Mouse (Mus musculus): Measurements from ENCODE around the gene Ace. TPM values are rescaled to one million over a fixed set of nuclear protein-coding genes. Genes with fewer than 3 reads are reported as not detected.

Gene Ace
- polyA plus RNA-seq, 1 experiment from 2014 or later: 1.3 TPM

DNA sequence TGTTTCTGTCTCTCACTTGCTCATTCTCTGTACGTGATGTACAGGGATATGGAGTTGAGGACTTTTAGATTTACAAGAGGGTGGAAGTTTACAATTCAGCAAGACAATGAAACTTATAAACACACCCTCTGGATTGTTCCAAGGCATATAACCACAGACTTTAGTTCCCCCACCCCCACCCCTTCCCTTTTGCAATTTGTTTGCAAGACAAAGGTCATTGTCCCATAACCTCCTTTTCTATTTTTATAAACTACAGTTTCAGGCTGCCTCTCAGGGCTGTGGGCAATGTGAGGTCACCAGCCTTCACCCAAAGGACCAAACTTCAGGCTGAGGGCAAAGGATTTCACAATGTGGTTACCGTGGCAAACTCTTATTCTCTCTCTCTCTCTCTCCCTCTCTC lies 22.5 kb downstream of the Ace start:
- 67% methylated on average over 2 of the region's 2 CpGs for WGBS

DNA sequence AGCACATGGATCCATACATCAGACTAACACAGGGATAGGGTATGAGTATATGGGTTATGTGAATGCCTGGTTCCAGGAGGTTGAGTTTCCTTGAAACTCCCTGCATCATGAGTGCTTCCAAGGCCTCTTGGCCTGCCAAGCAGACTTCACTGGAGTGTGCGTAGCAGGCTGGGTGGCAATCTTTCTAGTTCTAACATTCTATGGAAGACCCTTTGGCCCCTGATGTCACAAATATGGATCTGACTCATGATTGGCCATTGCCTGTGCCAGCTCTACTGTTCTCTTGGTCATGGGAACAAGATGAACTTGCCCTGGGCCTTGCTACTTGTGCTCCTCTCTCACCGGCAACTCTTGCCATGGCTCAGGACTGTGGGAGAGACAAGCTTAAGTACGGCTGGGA lies 26.6 kb downstream of the Ace start, which contains the start of gene Ace3:
TSS of gene Ace3 (plus strand) at position 301 of the 400 bp plus-strand sequence.
- Histone ChIP-seq H3K4me1 (ENCODE audit: control insufficient read depth, insufficient read depth, low read length) (no peaks in the 10 kb centered on the region), H3K4me2 (ENCODE audit: low read depth, low read length) (no peak within 1 kb of the TSS), H3K9ac (ENCODE audit: low read depth, low read length) (no peak within 1 kb of the TSS), H3K36me3 (ENCODE audit: control insufficient read depth, insufficient read depth, low read length) (no peaks in the 10 kb centered on the region), H3K9me3 (ENCODE audit: control insufficient read depth, low read length) (no peaks in the 10 kb centered on the region), H3K27ac (replicated peaks; ENCODE audit: low read depth, low read length) (no peak within 1 kb of the TSS), H3K4me3 (ENCODE audit: low read depth, low read length) (no peak within 1 kb of the TSS), H3K27me3 (replicated peaks; ENCODE audit: control insufficient read depth, insufficient read depth, low read length) (no peaks in the 10 kb centered on the region)
- 95% methylated on average over 3 of the region's 3 CpGs for WGBS
- no peak for ATAC-seq (ENCODE audit: low read depth)
- no peak for DNase-seq (ENCODE audit: low spot score)

More for the DNA sequence above, 22.5 kb downstream of the Ace start:
- no peak overlapping the region for H3K4me3 ChIP-seq (ENCODE audit: low read depth, low read length)
- no peak overlapping the region for H3K27ac ChIP-seq (replicated peaks; ENCODE audit: low read depth, low read length)
- no peaks in the 10 kb centered on the region for H3K36me3 ChIP-seq (ENCODE audit: control insufficient read depth, insufficient read depth, low read length)
- no peak overlapping the region for H3K4me2 ChIP-seq (ENCODE audit: low read depth, low read length)
- no peaks in the 10 kb centered on the region for H3K9me3 ChIP-seq (ENCODE audit: control insufficient read depth, low read length)
- no peaks in the 10 kb centered on the region for H3K4me1 ChIP-seq (ENCODE audit: control insufficient read depth, insufficient read depth, low read length)
- ATAC-seq (ENCODE audit: low read depth) (no peak), DNase-seq (ENCODE audit: low spot score) (no peak)
- no peak overlapping the region for H3K9ac ChIP-seq (ENCODE audit: low read depth, low read length)
- H3K27me3 ChIP-seq (replicated peaks; ENCODE audit: control insufficient read depth, insufficient read depth, low read length): no peaks in the 10 kb centered on the region

GRCm38 (mm10) chr11:106000062-106000461 lies 32.3 kb downstream of the Ace start:
- DNase-seq (ENCODE audit: low spot score) (no peak), ATAC-seq (ENCODE audit: low read depth) (no peak)
- no peaks in the 10 kb centered on the region for H3K36me3 ChIP-seq (ENCODE audit: control insufficient read depth, insufficient read depth, low read length)
- H3K9ac ChIP-seq (ENCODE audit: low read depth, low read length): no peak overlapping the region
- 94% methylated on average over 6 of the region's 6 CpGs for WGBS
- H3K27me3 ChIP-seq (replicated peaks; ENCODE audit: control insufficient read depth, insufficient read depth, low read length): no peaks in the 10 kb centered on the region
- no peaks in the 10 kb centered on the region for H3K9me3 ChIP-seq (ENCODE audit: control insufficient read depth, low read length)
- no peaks in the 10 kb centered on the region for H3K4me1 ChIP-seq (ENCODE audit: control insufficient read depth, insufficient read depth, low read length)
- H3K4me3 ChIP-seq (ENCODE audit: low read depth, low read length): no peak overlapping the region
- H3K27ac ChIP-seq (replicated peaks; ENCODE audit: low read depth, low read length): no peak overlapping the region
- H3K4me2 ChIP-seq (ENCODE audit: low read depth, low read length): no peak overlapping the region

DNA sequence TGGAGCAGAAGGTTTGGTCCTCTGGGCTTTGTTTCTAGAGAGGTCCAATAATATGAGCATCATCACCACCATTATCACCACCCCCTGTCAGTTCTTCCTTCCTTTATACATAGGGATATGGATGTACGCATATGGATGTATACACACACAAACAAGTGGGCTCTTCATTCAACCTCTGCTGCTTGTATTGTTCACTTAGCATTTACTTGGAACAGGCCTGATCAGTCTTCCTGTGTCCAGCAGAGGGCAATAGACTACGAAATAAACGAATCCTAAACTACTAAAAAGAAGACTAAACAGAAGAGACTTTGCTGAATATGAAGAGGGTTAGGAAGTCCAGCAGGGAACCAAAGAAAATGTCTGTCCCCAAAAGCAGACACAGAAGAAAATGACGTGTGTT lies 34.0 kb downstream of the Ace start:
- H3K27me3 ChIP-seq (replicated peaks; ENCODE audit: control insufficient read depth, insufficient read depth, low read length): no peaks in the 10 kb centered on the region
- 41% methylated on average over 4 of the region's 4 CpGs for WGBS
- H3K27ac ChIP-seq (replicated peaks; ENCODE audit: low read depth, low read length): no peak overlapping the region
- H3K4me2 ChIP-seq (ENCODE audit: low read depth, low read length): no peak overlapping the region
- no peaks in the 10 kb centered on the region for H3K36me3 ChIP-seq (ENCODE audit: control insufficient read depth, insufficient read depth, low read length)
- ATAC-seq (ENCODE audit: low read depth) (no peak), DNase-seq (ENCODE audit: low spot score) (peak; percentile 47)
- no peak overlapping the region for H3K9ac ChIP-seq (ENCODE audit: low read depth, low read length)
- no peaks in the 10 kb centered on the region for H3K9me3 ChIP-seq (ENCODE audit: control insufficient read depth, low read length)
- no peak overlapping the region for H3K4me3 ChIP-seq (ENCODE audit: low read depth, low read length)
- H3K4me1 ChIP-seq (ENCODE audit: control insufficient read depth, insufficient read depth, low read length): no peaks in the 10 kb centered on the region

- DNase-seq (ENCODE audit: low spot score) (no peak), ATAC-seq (ENCODE audit: low read depth) (no peak)
- Histone ChIP-seq H3K36me3 (ENCODE audit: control insufficient read depth, insufficient read depth, low read length) (no peaks in the 10 kb centered on the region), H3K4me3 (ENCODE audit: low read depth, low read length) (no peak overlapping the region), H3K27me3 (replicated peaks; ENCODE audit: control insufficient read depth, insufficient read depth, low read length) (0 out of 2 replicates have a peak, but pooled peaks cover 10% of the 10 kb centered on the region), H3K4me1 (ENCODE audit: control insufficient read depth, insufficient read depth, low read length) (no peaks in the 10 kb centered on the region), H3K9ac (ENCODE audit: low read depth, low read length) (no peak overlapping the region), H3K27ac (replicated peaks; ENCODE audit: low read depth, low read length) (no peak overlapping the region), H3K4me2 (ENCODE audit: low read depth, low read length) (no peak overlapping the region), H3K9me3 (ENCODE audit: control insufficient read depth, low read length) (no peaks in the 10 kb centered on the region)
- WGBS: 92% methylated on average over 1 of the region's 1 CpGs
Measured at GRCm38 (mm10) chr11:106004576-106004975, 36.8 kb downstream of the Ace start.

DNA sequence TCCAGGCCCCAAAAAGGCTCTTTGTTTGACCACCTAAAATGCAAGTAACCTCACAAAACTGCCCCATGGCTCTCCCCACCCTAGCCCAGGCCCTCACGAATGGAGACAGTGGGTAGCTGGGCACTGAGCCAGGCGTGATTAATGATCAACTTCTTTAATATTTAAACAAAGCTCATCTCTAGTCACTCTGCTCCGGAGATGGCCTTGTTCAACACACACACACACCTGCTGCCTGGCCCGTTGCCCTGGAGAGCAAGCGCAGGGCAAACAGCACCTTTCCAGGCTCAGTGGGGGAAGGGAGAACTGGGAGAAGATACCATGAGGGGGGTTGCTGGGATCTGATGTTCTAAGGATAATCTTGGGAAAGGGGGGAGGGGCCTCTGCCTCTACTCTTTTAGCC lies 38.2 kb downstream of the Ace start:
- H3K36me3 ChIP-seq (ENCODE audit: control insufficient read depth, insufficient read depth, low read length): no peaks in the 10 kb centered on the region
- no peak overlapping the region for H3K4me3 ChIP-seq (ENCODE audit: low read depth, low read length)
- WGBS: 55% methylated on average over 5 of the region's 5 CpGs
- DNase-seq (ENCODE audit: low spot score) (no peak), ATAC-seq (ENCODE audit: low read depth) (no peak)
- H3K9me3 ChIP-seq (ENCODE audit: control insufficient read depth, low read length): no peaks in the 10 kb centered on the region
- H3K9ac ChIP-seq (ENCODE audit: low read depth, low read length): no peak overlapping the region
- H3K4me2 ChIP-seq (ENCODE audit: low read depth, low read length): no peak overlapping the region
- H3K4me1 ChIP-seq (ENCODE audit: control insufficient read depth, insufficient read depth, low read length): no peaks in the 10 kb centered on the region
- H3K27ac ChIP-seq (replicated peaks; ENCODE audit: low read depth, low read length): no peak overlapping the region
- 0 out of 2 replicates have a peak, but pooled peaks cover 11% of the 10 kb centered on the region for H3K27me3 ChIP-seq (replicated peaks; ENCODE audit: control insufficient read depth, insufficient read depth, low read length)

- no peak within 1 kb of the TSS for H3K27ac ChIP-seq (replicated peaks; ENCODE audit: low read depth, low read length)
- no peaks in the 10 kb centered on the region for H3K36me3 ChIP-seq (ENCODE audit: control insufficient read depth, insufficient read depth, low read length)
- WGBS: 3% methylated on average over 12 of the region's 25 CpGs
- H3K27me3 ChIP-seq (replicated peaks; ENCODE audit: control insufficient read depth, insufficient read depth, low read length): 0 out of 2 replicates have a peak, but pooled peaks cover 11% of the 10 kb centered on the region
- peaks cover 2% of the 10 kb centered on the region; the same call in 1 of the 2 replicates for H3K4me1 ChIP-seq (ENCODE audit: control insufficient read depth, insufficient read depth, low read length)
- no peak within 1 kb of the TSS for H3K9ac ChIP-seq (ENCODE audit: low read depth, low read length)
- H3K4me2 ChIP-seq (ENCODE audit: low read depth, low read length): peak within 1 kb of the TSS; percentile 65
- H3K4me3 ChIP-seq (ENCODE audit: low read depth, low read length): peak within 1 kb of the TSS; percentile 28
- H3K9me3 ChIP-seq (ENCODE audit: control insufficient read depth, low read length): no peaks in the 10 kb centered on the region
- DNase-seq (ENCODE audit: low spot score) (peak; percentile 85), ATAC-seq (ENCODE audit: low read depth) (peak; percentile 54; the same call in 1 of the 2 replicates)
Measured at GRCm38 (mm10) chr11:106007821-106008220, 40.1 kb downstream of the Ace start, which contains the start of gene Kcnh6. Gene Kcnh6, plus strand, starts transcription at chr11:106008124.

- ATAC-seq (ENCODE audit: low read depth) (peak; percentile 60; the same call in 1 of the 2 replicates), DNase-seq (ENCODE audit: low spot score) (peak; percentile 58)
- Histone ChIP-seq H3K27ac (replicated peaks; ENCODE audit: low read depth, low read length) (no peak overlapping the region), H3K4me2 (ENCODE audit: low read depth, low read length) (no peak overlapping the region), H3K4me1 (ENCODE audit: control insufficient read depth, insufficient read depth, low read length) (peaks cover 14% of the 10 kb centered on the region; the same call in 1 of the 2 replicates), H3K36me3 (ENCODE audit: control insufficient read depth, insufficient read depth, low read length) (no peaks in the 10 kb centered on the region), H3K4me3 (ENCODE audit: low read depth, low read length) (no peak overlapping the region), H3K9me3 (ENCODE audit: control insufficient read depth, low read length) (no peaks in the 10 kb centered on the region), H3K9ac (ENCODE audit: low read depth, low read length) (no peak overlapping the region), H3K27me3 (replicated peaks; ENCODE audit: control insufficient read depth, insufficient read depth, low read length) (0 out of 2 replicates have a peak, but pooled peaks cover 11% of the 10 kb centered on the region)
- 35% methylated on average over 7 of the region's 7 CpGs for WGBS
Measured at GRCm38 (mm10) chr11:106012711-106013110, 45.0 kb downstream of the Ace start.

GRCm38 (mm10) chr11:106013556-106014225 lies 45.9 kb downstream of the Ace start:
- no peaks in the 10 kb centered on the region for H3K9me3 ChIP-seq (ENCODE audit: control insufficient read depth, low read length)
- no peak overlapping the region for H3K4me3 ChIP-seq (ENCODE audit: low read depth, low read length)
- peak; percentile 45 for ATAC-seq (ENCODE audit: low read depth)
- peaks cover 14% of the 10 kb centered on the region; the same call in 1 of the 2 replicates for H3K4me1 ChIP-seq (ENCODE audit: control insufficient read depth, insufficient read depth, low read length)
- H3K4me2 ChIP-seq (ENCODE audit: low read depth, low read length): no peak overlapping the region
- H3K36me3 ChIP-seq (ENCODE audit: control insufficient read depth, insufficient read depth, low read length): no peaks in the 10 kb centered on the region
- no peak overlapping the region for H3K27ac ChIP-seq (replicated peaks; ENCODE audit: low read depth, low read length)
- no peak overlapping the region for H3K9ac ChIP-seq (ENCODE audit: low read depth, low read length)
- 0 out of 2 replicates have a peak, but pooled peaks cover 7% of the 10 kb centered on the region for H3K27me3 ChIP-seq (replicated peaks; ENCODE audit: control insufficient read depth, insufficient read depth, low read length)
- DNase-seq (ENCODE audit: low spot score): peak; percentile 81
- WGBS: 65% methylated on average over 11 of the region's 11 CpGs

All from embryonic facial prominence, embryonic 14.5 days (tissue).